Mouse (Mus musculus) embryonic fibroblast, embryonic 13.5 days (primary cell): Measurements from ENCODE around the gene Nmrk1.

Source experiments
- CTCF ChIP-seq: IDR thresholded peaks from 2 replicates; pipeline ENCODE4 v1.5.1; 2011; ENCODE audit warnings: mild to moderate bottlenecking, control low read depth, low read length, moderate library complexity, borderline replicate concordance; ENCODE audit not compliant: insufficient read depth
- POLR2A ChIP-seq: IDR thresholded peaks from 2 replicates; pipeline ENCODE4 v1.6.1; 2011; ENCODE audit warnings: low read depth, mild to moderate bottlenecking, control low read depth, low read length, moderate library complexity

DNA sequence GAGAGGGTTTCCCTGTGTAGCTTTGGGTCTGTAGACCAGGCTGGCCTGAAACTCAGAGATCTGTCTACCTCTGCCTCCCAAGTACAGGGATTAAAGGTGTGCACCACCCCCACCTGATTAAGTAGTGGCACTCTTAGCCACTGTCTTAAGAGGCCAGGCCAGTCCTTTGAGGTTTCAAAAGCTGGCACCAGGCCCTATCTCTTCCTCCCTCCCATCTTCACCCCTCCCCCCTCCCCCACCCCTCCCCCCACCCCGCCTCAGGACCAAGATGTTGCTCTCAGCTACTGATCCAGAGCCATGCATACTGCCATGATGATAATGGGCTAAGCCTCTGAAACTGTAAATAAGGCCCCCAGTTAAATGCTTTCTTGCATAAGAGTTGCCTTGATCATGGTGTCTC lies 27.6 kb downstream of the Nmrk1 start:
- TF ChIP-seq CTCF: no peak
- TF ChIP-seq POLR2A: no peak
